Mouse (Mus musculus) ES-Bruce4 (cell line): ENCODE results near the gene Exoc3l.

Experiments used
- CTCF ChIP-seq: IDR thresholded peaks from one replicate; pipeline ENCODE4 v1.8.1; 2011; ENCODE audit warnings: low read depth, low read length
- POLR2A ChIP-seq: IDR thresholded peaks from one replicate; pipeline ENCODE4 v1.8.1; 2011; ENCODE audit warnings: low read length; ENCODE audit not compliant: insufficient read depth

DNA sequence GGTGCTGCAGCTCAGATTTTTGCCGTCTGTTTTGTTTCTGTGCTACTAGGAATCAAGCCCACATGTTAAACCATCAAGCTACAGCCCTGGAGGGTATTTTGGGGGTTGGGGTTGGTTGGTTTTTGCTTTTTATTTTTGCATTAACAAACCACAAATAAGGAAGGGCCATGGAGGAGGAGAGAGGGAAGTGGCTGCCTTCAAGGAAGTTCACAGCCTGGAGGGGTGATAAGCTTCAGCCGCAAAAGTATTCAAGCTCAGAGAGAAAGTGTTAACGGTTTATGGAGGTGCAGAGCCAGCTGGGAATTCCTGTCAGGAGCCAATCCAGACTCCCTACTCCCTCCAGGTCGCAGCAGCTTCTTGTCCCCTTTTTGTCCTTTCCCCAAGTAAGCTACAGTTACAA lies 43.1 kb upstream of the Exoc3l start:
- TF ChIP-seq POLR2A (no peak), CTCF (no peak)
